Mouse (Mus musculus) liver, embryonic 16.5 days (tissue): Measurements from ENCODE around the gene Il10. TPM values are rescaled to one million over a fixed set of nuclear protein-coding genes. Genes with fewer than 3 reads are reported as not detected.

ENCODE experiments used
- ATAC-seq: fragments of 200-750 bp; cut with Nextera tagmentation; 2 replicates; pipeline ENCODE4 v1.8.0; 2017; ENCODE audit warnings: low read depth, mild to moderate bottlenecking, moderate number of reproducible peaks, moderate library complexity
- H3K27ac ChIP-seq: fragments of 300-500 bp; sonication (generic); 2 replicates; pipeline ENCODE4 v1.5.1; 2014; ENCODE audit warnings: mild to moderate bottlenecking, low read length
- H3K27me3 ChIP-seq: fragments of 300-500 bp; sonication (generic); 2 replicates; pipeline ENCODE4 v1.6.1; 2014; ENCODE audit warnings: low read depth, low read length, mixed read lengths; ENCODE audit not compliant: control insufficient read depth, insufficient read depth
- H3K36me3 ChIP-seq: fragments of 300-500 bp; sonication (generic); 2 replicates; pipeline ENCODE4 v1.6.1; 2014; ENCODE audit warnings: mild to moderate bottlenecking; ENCODE audit not compliant: control insufficient read depth, insufficient read depth
- H3K4me1 ChIP-seq: fragments of 300-500 bp; sonication (generic); 2 replicates; pipeline ENCODE4 v1.6.1; 2014; ENCODE audit warnings: low read depth, low read length, mixed read lengths; ENCODE audit not compliant: control insufficient read depth
- H3K4me2 ChIP-seq: fragments of 300-500 bp; sonication (generic); 2 replicates; pipeline ENCODE4 v1.6.1; 2014; ENCODE audit warnings: low read depth, low read length, mixed read lengths
- H3K4me3 ChIP-seq: fragments of 300-500 bp; sonication (generic); 2 replicates; pipeline ENCODE4 v1.5.1; 2014; ENCODE audit warnings: low read depth, mild to moderate bottlenecking, low read length
- H3K9ac ChIP-seq: fragments of 300-500 bp; sonication (generic); 2 replicates; pipeline ENCODE4 v1.6.1; 2014; ENCODE audit warnings: low read depth, low read length
- H3K9me3 ChIP-seq: fragments of 300-500 bp; sonication (generic); replicated peaks from 2 replicates; pipeline ENCODE4 v1.6.1; 2016; ENCODE audit warnings: low read length; ENCODE audit not compliant: control insufficient read depth
- WGBS: fragments of 180-500 bp; shearing (Covaris S2); extraction: QIAGEN DNeasy Blood & Tissue Kit; methylation state at CpG from one replicate; pipeline ENCODE4 v1.1.7; 2014; ENCODE audit not compliant: insufficient replicate concordance; 5-methylcytosine and 5-hydroxymethylcytosine counted together
- polyA plus RNA-seq: library from polyadenylated mRNA; unstranded; fragments of >200 nt; fragmentation: Nextera tagmentation; extraction: Ambion mirVana; gene quantifications from 2 replicates; pipeline ENCODE4 v1.2.1, GENCODE M21; 2015

The Il10 gene
- polyA plus RNA-seq, 1 experiment from 2014 or later = not detected

DNA sequence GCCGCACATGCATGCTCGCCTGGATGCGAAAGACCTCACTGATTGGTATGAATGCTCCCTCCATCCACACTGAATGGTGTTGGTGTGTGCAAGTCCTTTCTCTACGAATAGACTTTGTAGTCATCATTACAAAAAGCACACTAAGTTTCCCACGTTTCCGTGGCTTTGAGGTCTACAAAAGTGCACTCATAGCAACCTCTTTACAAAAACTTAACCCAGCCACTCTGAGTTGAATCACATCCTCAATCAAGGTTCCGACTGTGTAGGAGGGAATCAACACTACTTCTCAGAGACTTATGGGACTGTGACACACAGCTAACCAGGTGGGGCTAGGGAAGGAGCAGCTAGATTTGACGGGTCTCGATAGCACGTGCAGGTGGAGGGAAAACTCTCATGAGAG is 23.3 kb upstream of the Il10 start:
- Histone ChIP-seq H3K27ac (no peak overlapping the region), H3K4me1 (no peaks in the 10 kb centered on the region), H3K9me3 (no peaks in the 10 kb centered on the region), H3K27me3 (no peaks in the 10 kb centered on the region), H3K9ac (no peak overlapping the region), H3K36me3 (no peaks in the 10 kb centered on the region), H3K4me3 (no peak overlapping the region), H3K4me2 (no peak overlapping the region)
- ATAC-seq = no peak
- 76% methylated on average over 10 of the region's 10 CpGs for WGBS

DNA sequence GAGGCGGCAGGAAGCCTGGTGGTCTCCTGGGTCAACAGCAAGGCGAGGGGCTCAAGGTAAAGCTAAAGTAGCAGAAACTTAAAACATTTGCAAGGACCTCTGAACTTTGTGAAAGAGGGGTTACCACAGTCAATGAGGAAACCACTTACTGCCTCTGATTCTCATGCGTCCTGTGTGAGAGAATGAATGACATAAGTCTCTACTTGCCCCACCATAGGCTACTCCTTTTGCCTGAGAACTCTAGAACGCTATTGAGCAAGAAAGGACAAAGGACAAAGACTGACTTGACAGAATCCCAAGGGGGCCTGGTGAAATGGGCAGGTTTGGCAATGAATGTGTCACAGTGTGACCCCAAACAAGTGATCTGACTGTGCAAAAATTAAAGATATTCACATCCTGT is 22.2 kb upstream of the Il10 start:
- 52% methylated on average over 4 of the region's 4 CpGs for WGBS
- no peak for ATAC-seq
- Histone ChIP-seq H3K9me3 (no peaks in the 10 kb centered on the region), H3K4me2 (no peak overlapping the region), H3K36me3 (no peaks in the 10 kb centered on the region), H3K27ac (no peak overlapping the region), H3K4me1 (no peaks in the 10 kb centered on the region), H3K9ac (no peak overlapping the region), H3K4me3 (no peak overlapping the region), H3K27me3 (no peaks in the 10 kb centered on the region)

- no peaks in the 10 kb centered on the region for H3K36me3 ChIP-seq
- no peak overlapping the region for H3K9ac ChIP-seq
- H3K4me2 ChIP-seq = no peak overlapping the region
- no peaks in the 10 kb centered on the region for H3K27me3 ChIP-seq
- no peak for ATAC-seq
- H3K9me3 ChIP-seq = no peaks in the 10 kb centered on the region
- no peak overlapping the region for H3K27ac ChIP-seq
- 79% methylated on average over 10 of the region's 10 CpGs for WGBS
- no peak overlapping the region for H3K4me3 ChIP-seq
- no peaks in the 10 kb centered on the region for H3K4me1 ChIP-seq
Measured at GRCm38 (mm10) chr1:130998321-130998720, 21.3 kb upstream of the Il10 start.

- ATAC-seq = no peak
- WGBS = 56% methylated on average over 4 of the region's 4 CpGs
- no peak overlapping the region for H3K4me3 ChIP-seq
- no peaks in the 10 kb centered on the region for H3K36me3 ChIP-seq
- H3K27ac ChIP-seq = no peak overlapping the region
- H3K4me2 ChIP-seq = no peak overlapping the region
- no peak overlapping the region for H3K9ac ChIP-seq
- no peaks in the 10 kb centered on the region for H3K9me3 ChIP-seq
- H3K27me3 ChIP-seq = no peaks in the 10 kb centered on the region
- H3K4me1 ChIP-seq = no peaks in the 10 kb centered on the region
Measured at GRCm38 (mm10) chr1:130999708-131000107, 19.9 kb upstream of the Il10 start.

DNA sequence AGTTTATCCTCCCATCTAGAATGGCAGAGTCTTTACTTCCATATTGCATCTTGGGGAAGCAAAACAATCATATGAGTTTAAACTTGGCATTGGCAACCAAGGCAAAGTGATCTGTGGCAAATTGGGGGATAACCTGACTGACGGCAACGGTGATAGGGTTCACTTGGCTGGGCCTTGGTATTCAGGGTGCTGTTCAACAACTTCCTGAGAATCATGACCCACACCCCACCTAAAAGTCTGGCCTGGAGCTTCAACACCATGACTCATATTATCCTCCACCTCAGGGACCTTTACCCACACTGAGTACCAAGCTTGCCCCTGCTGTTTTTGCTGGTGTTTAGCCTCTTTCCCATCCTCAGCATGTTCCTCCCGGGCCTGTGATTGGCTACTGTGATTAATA is 19.3 kb upstream of the Il10 start:
- Histone ChIP-seq H3K4me2 (no peak overlapping the region), H3K27ac (no peak overlapping the region), H3K27me3 (no peaks in the 10 kb centered on the region), H3K4me3 (no peak overlapping the region), H3K36me3 (no peaks in the 10 kb centered on the region), H3K4me1 (no peaks in the 10 kb centered on the region), H3K9me3 (no peaks in the 10 kb centered on the region), H3K9ac (no peak overlapping the region)
- WGBS = 71% methylated on average over 3 of the region's 3 CpGs
- ATAC-seq = no peak

DNA sequence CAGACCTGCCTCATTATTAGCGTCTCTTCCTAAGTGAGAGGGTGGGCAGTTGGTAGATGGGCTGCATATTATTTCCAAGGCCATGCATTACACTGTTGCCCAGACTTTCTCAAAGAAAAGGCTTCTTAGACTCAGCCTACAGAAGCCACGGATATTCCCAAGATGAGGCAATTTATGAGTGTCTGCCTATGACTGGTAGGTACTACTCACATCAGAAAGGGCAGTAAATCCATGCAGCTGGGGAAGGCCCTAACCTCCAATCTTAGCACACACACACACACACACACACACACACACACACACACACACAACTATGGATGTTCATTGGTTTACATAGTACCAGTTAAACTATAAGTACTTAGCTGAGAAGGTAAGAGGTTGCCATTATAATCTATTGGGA is 17.1 kb upstream of the Il10 start:
- Histone ChIP-seq H3K36me3 (no peaks in the 10 kb centered on the region), H3K4me3 (no peak overlapping the region), H3K4me2 (no peak overlapping the region), H3K9me3 (no peaks in the 10 kb centered on the region), H3K27me3 (no peaks in the 10 kb centered on the region), H3K4me1 (no peaks in the 10 kb centered on the region), H3K27ac (no peak overlapping the region), H3K9ac (no peak overlapping the region)
- WGBS = 67% methylated on average over 2 of the region's 2 CpGs
- no peak for ATAC-seq

DNA sequence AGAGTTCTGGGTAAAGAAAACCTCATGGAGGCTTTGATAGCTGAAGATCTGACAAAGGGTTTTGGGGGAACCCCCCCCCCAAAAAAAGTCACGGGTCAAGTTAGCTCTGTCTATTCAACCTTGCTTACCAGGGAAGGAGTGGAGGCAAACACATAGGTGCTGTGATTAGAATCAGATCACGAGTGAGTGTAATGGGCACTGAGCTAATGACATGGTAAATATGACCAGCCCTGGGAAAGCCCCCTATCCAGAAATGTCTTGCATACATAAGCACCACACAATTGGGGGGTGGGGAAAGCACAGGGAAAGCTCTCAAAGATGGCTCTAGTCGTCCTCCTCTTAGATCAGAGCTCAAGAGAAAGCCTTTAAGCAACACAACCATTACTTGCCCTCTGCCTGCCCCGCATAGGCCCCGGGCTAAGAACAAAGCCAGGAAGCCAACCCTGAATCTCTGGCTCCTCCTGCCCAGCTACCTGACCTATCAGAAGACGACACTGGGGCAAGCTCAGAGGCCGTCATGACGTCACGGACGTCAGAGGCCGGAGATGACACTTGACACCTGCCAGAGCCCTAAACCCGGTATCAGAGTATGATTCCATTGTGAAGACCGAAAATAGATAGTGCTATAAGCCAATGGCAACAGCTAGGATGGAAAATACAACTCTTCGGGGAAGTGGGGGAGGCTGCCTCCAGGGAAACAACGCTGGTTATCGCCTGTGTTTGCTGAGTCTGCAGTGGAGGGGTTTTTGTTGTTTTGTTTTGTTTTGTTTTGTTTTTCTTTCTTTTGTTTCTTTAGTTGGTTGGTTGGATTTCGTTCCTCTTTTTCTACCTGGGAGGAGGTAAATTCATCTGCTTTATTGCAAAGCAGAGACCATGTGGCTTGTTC is 16.4 kb upstream of the Il10 start:
- H3K4me1 ChIP-seq = no peaks in the 10 kb centered on the region
- no peak overlapping the region for H3K9ac ChIP-seq
- no peaks in the 10 kb centered on the region for H3K36me3 ChIP-seq
- no peaks in the 10 kb centered on the region for H3K27me3 ChIP-seq
- no peak overlapping the region for H3K27ac ChIP-seq
- no peaks in the 10 kb centered on the region for H3K9me3 ChIP-seq
- H3K4me2 ChIP-seq = no peak overlapping the region
- no peak overlapping the region for H3K4me3 ChIP-seq
- 45% methylated on average over 17 of the region's 17 CpGs for WGBS
- ATAC-seq = no peak

GRCm38 (mm10) chr1:131006069-131006468 is 13.6 kb upstream of the Il10 start:
- H3K4me1 ChIP-seq = no peaks in the 10 kb centered on the region
- WGBS = 39% methylated on average over 1 of the region's 1 CpGs
- no peaks in the 10 kb centered on the region for H3K36me3 ChIP-seq
- no peak overlapping the region for H3K27ac ChIP-seq
- no peak overlapping the region for H3K9ac ChIP-seq
- H3K27me3 ChIP-seq = no peaks in the 10 kb centered on the region
- ATAC-seq = no peak
- no peaks in the 10 kb centered on the region for H3K9me3 ChIP-seq
- no peak overlapping the region for H3K4me2 ChIP-seq
- H3K4me3 ChIP-seq = no peak overlapping the region

- no peak overlapping the region for H3K9ac ChIP-seq
- 50% methylated on average over 17 of the region's 17 CpGs for WGBS
- H3K27me3 ChIP-seq = no peaks in the 10 kb centered on the region
- H3K4me2 ChIP-seq = no peak overlapping the region
- H3K27ac ChIP-seq = no peak overlapping the region
- no peak overlapping the region for H3K4me3 ChIP-seq
- no peaks in the 10 kb centered on the region for H3K9me3 ChIP-seq
- no peak for ATAC-seq
- no peaks in the 10 kb centered on the region for H3K4me1 ChIP-seq
- no peaks in the 10 kb centered on the region for H3K36me3 ChIP-seq
Measured at GRCm38 (mm10) chr1:131010201-131011153, 9.2 kb upstream of the Il10 start.
